Mouse (Mus musculus): ENCODE measurements at regions not wholly inside any gene's neighbourhood (a gene's known extent, or its start where the extent isn't known, plus 50 kb on each side); places are given as distances from the start of the nearest gene placed in this dataset.

GRCm38 (mm10) chr15:38351701-38352100, 926.3 kb downstream of the 4930447A16Rik start:
- TF ChIP-seq CTCF (conservative IDR thresholded peaks at IDR 0.05; ENCODE audit: low read length) (no peak), NANOG (IDR thresholded peaks at IDR 0.05; ENCODE audit: borderline replicate concordance, low read length) (no peak)

Data from E14TG2a.4 (cell line).